Mouse (Mus musculus): Measurements from ENCODE around the gene Rac2.

The Rac2 gene

DNA sequence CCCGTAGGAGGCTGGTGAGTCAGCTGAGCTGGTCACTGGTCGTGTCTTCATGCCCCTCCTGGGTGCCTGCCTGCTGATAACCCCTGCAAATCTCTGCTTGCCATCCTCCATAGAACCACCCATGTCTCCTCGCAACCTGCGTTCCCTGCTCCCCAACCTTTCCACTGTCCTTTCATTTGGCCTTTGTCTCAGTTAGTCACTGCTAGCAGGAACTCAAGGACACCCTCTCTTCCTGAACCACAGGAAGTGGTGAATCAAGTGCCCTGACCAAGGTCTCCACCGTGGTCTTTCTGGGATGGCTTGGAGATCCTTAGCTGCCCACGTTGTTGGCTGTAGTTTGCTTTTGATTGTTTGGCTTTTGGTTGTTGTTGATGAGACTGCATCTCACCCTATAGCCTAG lies 28.6 kb upstream of the Rac2 start:
- TF ChIP-seq CTCF (conservative IDR thresholded peaks at IDR 0.05; ENCODE audit: low read length) (no peak), NANOG (IDR thresholded peaks at IDR 0.05; ENCODE audit: borderline replicate concordance, low read length) (no peak), POU5F1 (IDR thresholded peaks at IDR 0.05; ENCODE audit: borderline replicate concordance, low read length) (no peak)
- Histone ChIP-seq H3K9me3 (ENCODE audit: low read length) (peaks cover 3% of the 10 kb centered on the region; the same call in 1 of the 2 replicates), H3K27me3 (ENCODE audit: insufficient read depth, low read length) (peaks cover 23% of the 10 kb centered on the region), H3K36me3 (ENCODE audit: insufficient read depth, low read length) (no peaks in the 10 kb centered on the region), H3K4me1 (replicated peaks; ENCODE audit: low read depth, low read length) (peaks cover 24% of the 10 kb centered on the region), H3K4me3 (replicated peaks; ENCODE audit: low read length) (no peak overlapping the region)

- Histone ChIP-seq H3K4me1 (replicated peaks; ENCODE audit: low read depth, low read length) (peaks cover 24% of the 10 kb centered on the region), H3K27me3 (ENCODE audit: insufficient read depth, low read length) (peaks cover 15% of the 10 kb centered on the region), H3K36me3 (ENCODE audit: insufficient read depth, low read length) (no peaks in the 10 kb centered on the region), H3K9me3 (ENCODE audit: low read length) (peaks cover 3% of the 10 kb centered on the region; the same call in 1 of the 2 replicates), H3K4me3 (replicated peaks; ENCODE audit: low read length) (no peak overlapping the region; the same call in 1 of the 2 replicates)
- no peak for TF ChIP-seq POU5F1 (IDR thresholded peaks at IDR 0.05; ENCODE audit: borderline replicate concordance, low read length)
- TF ChIP-seq CTCF (conservative IDR thresholded peaks at IDR 0.05; ENCODE audit: low read length): no peak
- no peak for TF ChIP-seq NANOG (IDR thresholded peaks at IDR 0.05; ENCODE audit: borderline replicate concordance, low read length)
Observed at GRCm38 (mm10) chr15:78599529-78600193, 27.1 kb upstream of the Rac2 start.

DNA sequence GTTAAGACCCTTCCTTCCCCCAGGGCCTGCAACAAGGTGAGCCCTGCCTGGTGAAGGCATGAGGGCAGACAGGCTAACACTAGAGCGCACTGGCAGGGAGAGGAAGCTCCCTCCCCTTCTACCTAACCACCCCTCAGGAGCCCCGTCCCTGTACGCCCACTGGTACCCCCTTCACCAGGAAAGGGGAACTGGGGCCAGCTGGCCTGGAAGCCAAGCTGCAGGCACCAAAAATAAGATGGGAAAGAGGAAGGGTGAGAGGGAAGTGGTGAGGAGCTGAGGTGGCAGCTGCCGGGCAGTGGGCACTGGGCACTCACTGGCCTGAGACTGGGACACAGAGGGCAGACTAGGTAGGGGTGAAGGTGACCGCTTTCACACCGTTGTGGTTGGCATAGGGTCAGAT lies 26.5 kb upstream of the Rac2 start:
- TF ChIP-seq CTCF (conservative IDR thresholded peaks at IDR 0.05; ENCODE audit: low read length) (no peak), NANOG (IDR thresholded peaks at IDR 0.05; ENCODE audit: borderline replicate concordance, low read length) (no peak)
- H3K27me3 ChIP-seq (ENCODE audit: insufficient read depth, low read length): peaks cover 20% of the 10 kb centered on the region
- H3K9me3 ChIP-seq (ENCODE audit: low read length): peaks cover 3% of the 10 kb centered on the region; the same call in 1 of the 2 replicates
- peaks cover 24% of the 10 kb centered on the region for H3K4me1 ChIP-seq (replicated peaks; ENCODE audit: low read depth, low read length)
- H3K4me3 ChIP-seq (replicated peaks; ENCODE audit: low read length): peak overlapping the region; percentile 10; the same call in 1 of the 2 replicates
- H3K36me3 ChIP-seq (ENCODE audit: insufficient read depth, low read length): no peaks in the 10 kb centered on the region

GRCm38 (mm10) chr15:78597729-78598128 lies 25.1 kb upstream of the Rac2 start:
- H3K4me3 ChIP-seq (replicated peaks; ENCODE audit: low read length): no peak overlapping the region
- TF ChIP-seq NANOG (IDR thresholded peaks at IDR 0.05; ENCODE audit: borderline replicate concordance, low read length) (no peak), CTCF (conservative IDR thresholded peaks at IDR 0.05; ENCODE audit: low read length) (no peak), POU5F1 (IDR thresholded peaks at IDR 0.05; ENCODE audit: borderline replicate concordance, low read length) (no peak)
- peaks cover 3% of the 10 kb centered on the region; the same call in 1 of the 2 replicates for H3K9me3 ChIP-seq (ENCODE audit: low read length)
- peaks cover 30% of the 10 kb centered on the region for H3K4me1 ChIP-seq (replicated peaks; ENCODE audit: low read depth, low read length)
- H3K27me3 ChIP-seq (ENCODE audit: insufficient read depth, low read length): peaks cover 26% of the 10 kb centered on the region
- no peaks in the 10 kb centered on the region for H3K36me3 ChIP-seq (ENCODE audit: insufficient read depth, low read length)

DNA sequence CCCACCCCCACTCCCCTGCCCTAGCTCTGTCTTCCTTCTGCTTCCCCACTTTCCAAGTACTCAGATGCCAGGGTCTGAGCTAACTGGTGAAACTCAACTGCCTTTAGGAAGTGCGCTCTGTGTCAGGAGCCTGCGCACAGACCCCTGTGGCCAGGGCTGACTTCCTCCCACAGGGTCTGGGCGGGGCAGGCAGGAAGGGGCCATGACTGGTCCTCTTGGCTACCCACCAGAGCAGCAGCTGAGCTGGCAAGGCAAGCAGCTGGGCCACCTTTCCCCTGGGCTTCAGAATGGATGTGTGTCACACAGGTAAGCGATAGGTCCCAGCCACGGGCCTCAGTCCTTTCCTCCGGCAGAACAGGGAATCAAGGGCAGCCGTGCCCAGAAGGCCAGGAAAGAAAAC lies 24.3 kb upstream of the Rac2 start, which contains the start of gene Cyth4:
Gene Cyth4, plus strand, starts transcription at position 134 of the 400 bp plus-strand sequence.
- TF ChIP-seq NANOG (IDR thresholded peaks at IDR 0.05; ENCODE audit: borderline replicate concordance, low read length) (no peak), POU5F1 (IDR thresholded peaks at IDR 0.05; ENCODE audit: borderline replicate concordance, low read length) (no peak), CTCF (conservative IDR thresholded peaks at IDR 0.05; ENCODE audit: low read length) (no peak)
- Histone ChIP-seq H3K4me1 (replicated peaks; ENCODE audit: low read depth, low read length) (peaks cover 38% of the 10 kb centered on the region), H3K9me3 (ENCODE audit: low read length) (no peaks in the 10 kb centered on the region), H3K27me3 (ENCODE audit: insufficient read depth, low read length) (peaks cover 27% of the 10 kb centered on the region), H3K4me3 (replicated peaks; ENCODE audit: low read length) (no peak within 1 kb of the TSS), H3K36me3 (ENCODE audit: insufficient read depth, low read length) (no peaks in the 10 kb centered on the region)

- Histone ChIP-seq H3K9me3 (ENCODE audit: low read length) (no peaks in the 10 kb centered on the region), H3K36me3 (ENCODE audit: insufficient read depth, low read length) (no peaks in the 10 kb centered on the region), H3K4me3 (replicated peaks; ENCODE audit: low read length) (no peak overlapping the region), H3K27me3 (ENCODE audit: insufficient read depth, low read length) (peaks cover 31% of the 10 kb centered on the region), H3K4me1 (replicated peaks; ENCODE audit: low read depth, low read length) (peaks cover 42% of the 10 kb centered on the region)
- no peak for TF ChIP-seq POU5F1 (IDR thresholded peaks at IDR 0.05; ENCODE audit: borderline replicate concordance, low read length)
- no peak for TF ChIP-seq CTCF (conservative IDR thresholded peaks at IDR 0.05; ENCODE audit: low read length)
- TF ChIP-seq NANOG (IDR thresholded peaks at IDR 0.05; ENCODE audit: borderline replicate concordance, low read length): no peak
Observed at GRCm38 (mm10) chr15:78596504-78596903, 23.9 kb upstream of the Rac2 start.

- Histone ChIP-seq H3K36me3 (ENCODE audit: insufficient read depth, low read length) (no peaks in the 10 kb centered on the region), H3K4me1 (replicated peaks; ENCODE audit: low read depth, low read length) (peaks cover 49% of the 10 kb centered on the region), H3K9me3 (ENCODE audit: low read length) (no peaks in the 10 kb centered on the region), H3K27me3 (ENCODE audit: insufficient read depth, low read length) (peaks cover 33% of the 10 kb centered on the region), H3K4me3 (replicated peaks; ENCODE audit: low read length) (no peak overlapping the region)
- TF ChIP-seq CTCF (conservative IDR thresholded peaks at IDR 0.05; ENCODE audit: low read length) (peak; percentile 88), POU5F1 (IDR thresholded peaks at IDR 0.05; ENCODE audit: borderline replicate concordance, low read length) (no peak), NANOG (IDR thresholded peaks at IDR 0.05; ENCODE audit: borderline replicate concordance, low read length) (no peak)
Observed at GRCm38 (mm10) chr15:78595468-78595867, 22.9 kb upstream of the Rac2 start.

GRCm38 (mm10) chr15:78594831-78595230 lies 22.2 kb upstream of the Rac2 start:
- H3K36me3 ChIP-seq (ENCODE audit: insufficient read depth, low read length): no peaks in the 10 kb centered on the region
- peaks cover 50% of the 10 kb centered on the region for H3K4me1 ChIP-seq (replicated peaks; ENCODE audit: low read depth, low read length)
- no peaks in the 10 kb centered on the region for H3K9me3 ChIP-seq (ENCODE audit: low read length)
- no peak for TF ChIP-seq CTCF (conservative IDR thresholded peaks at IDR 0.05; ENCODE audit: low read length)
- TF ChIP-seq POU5F1 (IDR thresholded peaks at IDR 0.05; ENCODE audit: borderline replicate concordance, low read length): no peak
- no peak for TF ChIP-seq NANOG (IDR thresholded peaks at IDR 0.05; ENCODE audit: borderline replicate concordance, low read length)
- no peak overlapping the region for H3K4me3 ChIP-seq (replicated peaks; ENCODE audit: low read length)
- H3K27me3 ChIP-seq (ENCODE audit: insufficient read depth, low read length): peaks cover 33% of the 10 kb centered on the region
